Comparison of ENCODE assay signal across 8 mouse cellular contexts in the genomic region with DNA sequence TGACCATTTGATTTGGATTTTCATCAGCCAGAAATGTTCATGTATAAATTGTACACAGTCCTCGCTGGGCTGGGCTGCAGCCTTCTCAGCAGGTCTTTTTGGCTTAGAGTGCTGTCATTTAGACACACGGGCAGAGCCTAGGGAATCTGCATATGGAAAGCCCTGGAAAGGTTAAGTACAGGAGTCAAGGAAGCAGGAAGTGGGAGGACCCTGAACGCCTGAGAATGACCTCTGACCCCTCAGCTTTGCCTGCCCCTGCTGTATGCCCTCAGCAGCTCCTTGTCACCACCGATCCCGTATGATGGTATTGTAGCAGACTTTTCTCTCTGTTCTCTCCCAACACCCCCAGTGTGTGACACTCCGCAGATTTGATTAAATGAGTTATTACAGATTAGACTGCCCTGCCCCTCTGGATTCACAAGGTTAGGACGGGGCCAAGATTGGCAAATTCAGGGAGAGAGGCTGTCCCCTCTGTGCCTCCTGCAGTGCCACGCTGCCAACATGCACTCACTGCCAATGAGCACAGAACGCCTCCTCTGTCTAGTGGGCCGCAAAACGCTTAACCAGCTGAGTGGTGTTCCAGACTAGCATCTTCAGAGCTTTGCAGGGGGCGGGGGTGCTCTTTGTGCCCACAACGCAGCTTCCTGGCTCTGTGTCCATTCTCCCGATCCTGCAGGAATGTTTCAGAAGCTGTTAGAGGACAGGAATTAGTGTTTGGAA. TPM values are rescaled to one million over a fixed set of nuclear protein-coding genes. Genes with fewer than 3 reads are reported as not detected.
DNase-seq lines count a peak whose midpoint lies in the region; ATAC-seq and TF ChIP-seq lines count a peak whose summit lies in the region.

No protein-coding gene starts in this region.

- peak overlapping the region; percentile 95 for H3K27ac ChIP-seq in bone marrow macrophage, adult 2 months (ENCODE audit: insufficient read depth, low read depth, low read length)
- H3K27ac ChIP-seq in forebrain, embryonic 12.5 days: peak overlapping the region; percentile 84
- peak overlapping the region; percentile 92 for H3K27ac ChIP-seq in heart, postnatal 0 days (ENCODE audit: low read depth)
- H3K27ac ChIP-seq in layer of hippocampus, adult 2 months: peak overlapping the region; percentile 95
- H3K27ac ChIP-seq in lung, embryonic 14.5 days (ENCODE audit: low read depth): peak overlapping the region; percentile 91

- DNase-seq in heart, postnatal 0 days (ENCODE audit: low spot score): no peak
- peak; percentile 72 to 79 for DNase-seq in layer of hippocampus, adult 2 months (ENCODE audit: low spot score in 2 of 2)
- peak; percentile 30 for DNase-seq in lung, embryonic 14.5 days
- DNase-seq in retina, postnatal 7 days (ENCODE audit: low read depth, low spot score): peak; percentile 35
- no peak for DNase-seq in spleen, postnatal 36 days (ENCODE audit: low spot score in 2 of 2)

- H3K4me1 ChIP-seq in E14TG2a.4 (replicated peaks; ENCODE audit: low read depth, low read length): peaks cover 61% of the 10 kb centered on the region
- H3K4me1 ChIP-seq in bone marrow macrophage, adult 2 months (ENCODE audit: control insufficient read depth, insufficient read depth, low read length): peaks cover 42% of the 10 kb centered on the region
- H3K4me1 ChIP-seq in forebrain, embryonic 12.5 days: peaks cover 24% of the 10 kb centered on the region
- peaks cover 29% of the 10 kb centered on the region for H3K4me1 ChIP-seq in heart, postnatal 0 days (ENCODE audit: control insufficient read depth, insufficient read depth)
- peaks cover 12% of the 10 kb centered on the region for H3K4me1 ChIP-seq in lung, embryonic 14.5 days (ENCODE audit: insufficient read depth)

- H3K4me3 ChIP-seq in E14TG2a.4 (replicated peaks; ENCODE audit: low read length): peak overlapping the region; percentile 70
- peak overlapping the region; percentile 36 for H3K4me3 ChIP-seq in bone marrow macrophage, adult 2 months (ENCODE audit: insufficient read depth, low read length)
- peak overlapping the region; percentile 25 for H3K4me3 ChIP-seq in forebrain, embryonic 12.5 days (replicated peaks)
- H3K4me3 ChIP-seq in heart, postnatal 0 days (ENCODE audit: low read depth, low read length): peak overlapping the region; percentile 35
- peak overlapping the region; percentile 57 for H3K4me3 ChIP-seq in layer of hippocampus, adult 2 months
- H3K4me3 ChIP-seq in lung, embryonic 14.5 days (ENCODE audit: low read depth, low read length): peak overlapping the region; percentile 19

- no peak for TF ChIP-seq CTCF in E14TG2a.4 (conservative IDR thresholded peaks at IDR 0.05; ENCODE audit: low read length)
- no peak for TF ChIP-seq CTCF in bone marrow macrophage, adult 2 months (IDR thresholded peaks at IDR 0.05; ENCODE audit: low read depth, low read length)
- no peak for TF ChIP-seq CTCF in heart, postnatal 0 days (IDR thresholded peaks at IDR 0.05; ENCODE audit: low read depth)
- TF ChIP-seq CTCF in layer of hippocampus, adult 2 months (conservative IDR thresholded peaks at IDR 0.05): no peak
- no peak for TF ChIP-seq CTCF in lung, embryonic 14.5 days (IDR thresholded peaks at IDR 0.05; ENCODE audit: low read depth)

- peak overlapping the region; percentile 46 for H3K9ac ChIP-seq in forebrain, embryonic 12.5 days
- H3K9ac ChIP-seq in heart, postnatal 0 days (replicated peaks; ENCODE audit: low read depth, low read length): peak overlapping the region; percentile 44
- peak overlapping the region; percentile 47 for H3K9ac ChIP-seq in lung, embryonic 14.5 days

- H3K27me3 ChIP-seq in E14TG2a.4 (ENCODE audit: insufficient read depth, low read length): peaks cover 6% of the 10 kb centered on the region; the same call in 1 of the 2 replicates
- H3K27me3 ChIP-seq in forebrain, embryonic 12.5 days: no peaks in the 10 kb centered on the region
- no peaks in the 10 kb centered on the region for H3K27me3 ChIP-seq in heart, postnatal 0 days (ENCODE audit: control insufficient read depth, insufficient read depth, low read length)
- no peaks in the 10 kb centered on the region for H3K27me3 ChIP-seq in lung, embryonic 14.5 days (ENCODE audit: insufficient read depth, low read length)

- no peak for TF ChIP-seq POLR2A in bone marrow macrophage, adult 2 months (IDR thresholded peaks at IDR 0.05; ENCODE audit: borderline replicate concordance, low read depth, low read length)

- TF ChIP-seq EP300 in heart, postnatal 0 days (IDR thresholded peaks at IDR 0.05; ENCODE audit: low read depth): no peak

- WGBS in forebrain, embryonic 12.5 days: 32% methylated on average over 14 of the region's 14 CpGs
- WGBS in heart, postnatal 0 days: 19% methylated on average over 14 of the region's 14 CpGs
- WGBS in lung, embryonic 14.5 days: 23% methylated on average over 14 of the region's 14 CpGs

- no peaks in the 10 kb centered on the region for H3K36me3 ChIP-seq in E14TG2a.4 (ENCODE audit: insufficient read depth, low read length)
- no peaks in the 10 kb centered on the region for H3K36me3 ChIP-seq in forebrain, embryonic 12.5 days (replicated peaks)
- H3K36me3 ChIP-seq in heart, postnatal 0 days (replicated peaks; ENCODE audit: control insufficient read depth, insufficient read depth, low read length): no peaks in the 10 kb centered on the region
- H3K36me3 ChIP-seq in lung, embryonic 14.5 days (ENCODE audit: insufficient read depth): no peaks in the 10 kb centered on the region

- H3K9me3 ChIP-seq in E14TG2a.4 (ENCODE audit: low read length): no peaks in the 10 kb centered on the region
- no peaks in the 10 kb centered on the region for H3K9me3 ChIP-seq in forebrain, embryonic 12.5 days
- no peaks in the 10 kb centered on the region for H3K9me3 ChIP-seq in heart, postnatal 0 days (replicated peaks; ENCODE audit: control insufficient read depth, low read length)
- no peaks in the 10 kb centered on the region for H3K9me3 ChIP-seq in lung, embryonic 14.5 days (ENCODE audit: low read depth, low read length)

- H3K4me2 ChIP-seq in forebrain, embryonic 12.5 days: peak overlapping the region; percentile 49
- H3K4me2 ChIP-seq in heart, postnatal 0 days (ENCODE audit: low read depth, low read length): peak overlapping the region; percentile 60
- peak overlapping the region; percentile 55 for H3K4me2 ChIP-seq in lung, embryonic 14.5 days

- peak; percentile 18; the same call in 1 of the 2 replicates for ATAC-seq in forebrain, embryonic 12.5 days (ENCODE audit: low FRiP score)
- peak; percentile 39 for ATAC-seq in heart, postnatal 0 days (ENCODE audit: insufficient read depth, low read depth)
- peak; percentile 47 for ATAC-seq in lung, embryonic 14.5 days (ENCODE audit: insufficient read depth)

RNA-seq across cellular contexts. Expression of gene Asprv1, which starts 43.5 kb away (rescaled TPM):
- polyA plus RNA-seq in bone marrow macrophage, adult 2 months (2012; ENCODE audit: insufficient read depth, insufficient read length, missing spikeins): not detected in 2 replicates
- 0.52 and 0.87 TPM in 2 replicates for polyA plus RNA-seq in forebrain, embryonic 12.5 days (2016; fragmentation: Nextera tagmentation; extraction: Ambion mirVana)
- 0.38 and 3.1 TPM in 2 replicates for total RNA-seq in heart, postnatal 0 days (2014; rRNA removed; ENCODE audit: low replicate concordance)
- polyA plus RNA-seq in heart, postnatal 0 days (2015; fragmentation: Nextera tagmentation; extraction: Ambion mirVana): 0.32 and 0.36 TPM in 2 replicates
- total RNA-seq in layer of hippocampus, adult 2 months (2021): 1 to 10 TPM; 1.2 to 1.9 TPM
- 0.42 and 0.60 TPM in 2 replicates for polyA plus RNA-seq in lung, embryonic 14.5 days (2014; fragmentation: Nextera tagmentation; extraction: Ambion mirVana)

RNA-seq across cellular contexts. Expression of gene Pcbp1, which starts 58.3 kb away (rescaled TPM):
- 177 and 185 TPM in 2 replicates for polyA plus RNA-seq in bone marrow macrophage, adult 2 months (2012; ENCODE audit: insufficient read depth, insufficient read length, missing spikeins)
- polyA plus RNA-seq in forebrain, embryonic 12.5 days (2016; fragmentation: Nextera tagmentation; extraction: Ambion mirVana): 497 and 562 TPM in 2 replicates
- total RNA-seq in heart, postnatal 0 days (2014; rRNA removed; ENCODE audit: low replicate concordance): 46.2 and 55.2 TPM in 2 replicates
- polyA plus RNA-seq in heart, postnatal 0 days (2015; fragmentation: Nextera tagmentation; extraction: Ambion mirVana): 276 and 285 TPM in 2 replicates
- total RNA-seq in layer of hippocampus, adult 2 months (2021): 100 to 1,000 TPM; 179 to 184 TPM
- polyA plus RNA-seq in lung, embryonic 14.5 days (2014; fragmentation: Nextera tagmentation; extraction: Ambion mirVana): 552 and 588 TPM in 2 replicates

Comparison
In these comparisons a context has a peak if more than half of its experiments do, and no peak if none do; other contexts are left out.
1. H3K4me3 ChIP-seq: peak in every context shown above with its lines; median percentile 70 in E14TG2a.4; 57 in layer of hippocampus, adult 2 months; 36 in bone marrow macrophage, adult 2 months; 35 in heart, postnatal 0 days; 25 in forebrain, embryonic 12.5 days; 19 in lung, embryonic 14.5 days.
2. DNase-seq: peak in layer of hippocampus, adult 2 months (2 of 2), lung, embryonic 14.5 days (single experiment) and retina, postnatal 7 days (single experiment); none in heart, postnatal 0 days (single experiment) and spleen, postnatal 36 days (0 of 2).
3. Peak in every context shown above with its lines, with median percentiles within 50 percentile points of each other: H3K27ac ChIP-seq, ATAC-seq, H3K4me2 ChIP-seq and H3K9ac ChIP-seq.